Mouse (Mus musculus) spleen, adult 2 months (tissue): ENCODE results near the gene Wdr78.

Experiments
- CTCF ChIP-seq: fragments of 200-500 bp; IDR thresholded peaks from 2 replicates; pipeline ENCODE4 v1.5.1; 2011; ENCODE audit warnings: mild to moderate bottlenecking, inconsistent platforms; ENCODE audit not compliant: insufficient read depth, insufficient read length, insufficient replicate concordance; ENCODE audit errors: extremely low read depth
- POLR2A ChIP-seq: fragments of 200-500 bp; IDR thresholded peaks from 2 replicates; pipeline ENCODE4 v1.6.1; 2011; ENCODE audit warnings: low read depth, low read length, inconsistent platforms

DNA sequence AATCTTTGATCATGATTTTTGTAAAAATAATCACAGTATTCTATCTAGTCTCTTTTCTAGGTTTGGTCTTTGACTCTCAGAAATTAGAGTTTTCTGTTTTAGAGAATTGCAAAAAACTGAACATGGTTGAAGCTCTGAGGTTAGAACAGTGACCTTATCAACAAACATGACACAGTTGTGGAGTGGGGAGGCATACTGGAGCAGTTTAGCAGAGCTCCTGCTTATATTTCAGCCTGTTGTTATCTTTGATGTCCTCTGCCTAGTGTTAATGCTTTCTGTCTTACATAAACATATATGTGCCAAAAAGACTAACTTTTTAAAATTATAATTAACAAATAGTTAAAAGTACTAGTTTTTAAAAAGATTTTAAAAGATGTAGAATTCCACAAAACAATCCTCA lies 9.3 kb upstream of the Wdr78 start:
- no peak for TF ChIP-seq CTCF
- TF ChIP-seq POLR2A = no peak
